Mouse (Mus musculus) erythroblast, embryonic 14.5 days (primary cell): ENCODE measurements around the gene Gm4952.

Experiments used
- GATA1 ChIP-seq: IDR thresholded peaks from 2 replicates; pipeline ENCODE4 v1.6.1; 2012; ENCODE audit warnings: low read length, inconsistent platforms, mixed read lengths
- TAL1 ChIP-seq: IDR thresholded peaks from 3 replicates; pipeline ENCODE4 v1.6.1; 2012; ENCODE audit warnings: low read length, inconsistent platforms, mixed read lengths

- no peak for TF ChIP-seq GATA1
- TF ChIP-seq TAL1 = no peak
Measured at GRCm38 (mm10) chr19:12636863-12637262, 37.1 kb downstream of the Gm4952 start.
